Mouse (Mus musculus): ENCODE measurements around the gene Polr2j. TPM values are rescaled to one million over a fixed set of nuclear protein-coding genes. Genes with fewer than 3 reads are reported as not detected.

Polr2j gene
- polyA plus RNA-seq (2014; fragmentation: Nextera tagmentation; extraction: Ambion mirVana), result 253 and 261 TPM in 2 replicates

DNA sequence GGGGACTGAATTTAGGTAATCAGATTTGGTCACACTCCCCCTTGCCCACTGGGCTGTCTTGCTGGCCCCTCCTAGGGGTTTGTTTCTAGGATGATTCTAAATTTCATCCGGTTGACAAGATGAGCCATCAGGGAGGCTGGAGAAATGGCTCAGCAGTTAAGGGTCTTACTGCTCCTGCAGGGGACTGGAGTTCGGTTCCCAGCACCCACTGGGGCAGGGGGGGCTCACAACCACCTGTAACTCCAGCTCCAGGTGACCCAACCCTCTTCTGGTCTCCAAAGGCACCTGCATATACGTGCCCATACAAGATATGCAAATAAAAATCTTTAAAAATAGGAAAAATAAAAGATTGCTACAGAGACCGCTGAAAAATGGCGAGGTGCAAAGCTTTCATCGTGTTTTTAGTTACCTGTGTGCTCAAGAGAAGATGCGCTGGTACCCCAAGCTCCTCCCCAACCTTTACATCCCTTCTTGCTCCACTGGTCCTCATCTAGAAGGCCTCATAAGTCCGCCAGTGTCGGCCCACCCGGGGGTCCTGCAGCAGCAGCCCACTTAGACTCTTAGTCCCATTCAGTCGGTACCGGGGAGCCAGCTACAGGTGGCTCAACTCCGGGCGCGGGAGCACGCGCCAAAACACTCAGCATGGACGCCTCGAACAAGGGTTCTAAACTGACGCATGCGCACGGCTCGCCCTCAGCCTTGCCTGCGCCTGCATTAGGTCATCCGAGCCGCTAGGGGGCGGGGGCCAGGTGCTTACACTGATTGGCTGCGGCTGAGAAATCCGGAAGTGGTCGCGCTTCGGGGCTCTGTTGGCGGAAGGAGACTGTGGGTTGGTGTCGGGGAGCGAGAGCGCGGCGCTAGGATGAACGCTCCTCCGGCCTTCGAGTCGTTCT, at the start of gene Polr2j:
Gene Polr2j, plus strand, starts transcription at position 741 of the 893 bp plus-strand sequence.
- H3K9me3 ChIP-seq (ENCODE audit: control insufficient read depth, low read length), result no peaks in the 10 kb centered on the region
- H3K4me2 ChIP-seq, result peak within 1 kb of the TSS; percentile 98
- H3K4me1 ChIP-seq (replicated peaks; ENCODE audit: control insufficient read depth, insufficient read depth, low read length), result peaks cover 10% of the 10 kb centered on the region
- peak within 1 kb of the TSS; percentile 69 for H3K9ac ChIP-seq (ENCODE audit: low read depth, low read length)
- peak; percentile 96 for ATAC-seq (replicated peaks; ENCODE audit: low FRiP score)
- no peak within 1 kb of the TSS for H3K27ac ChIP-seq (ENCODE audit: low read depth, low read length)
- no peaks in the 10 kb centered on the region for H3K27me3 ChIP-seq (replicated peaks; ENCODE audit: control insufficient read depth, insufficient read depth, low read length)
- peak; percentile 98 for DNase-seq (ENCODE audit: low spot score)
- peak within 1 kb of the TSS; percentile 83 for H3K4me3 ChIP-seq (ENCODE audit: low read depth, low read length)
- 3% methylated on average over 42 of the region's 42 CpGs for WGBS
- peaks cover 7% of the 10 kb centered on the region for H3K36me3 ChIP-seq (ENCODE audit: control insufficient read depth, insufficient read depth, low read length)

DNA sequence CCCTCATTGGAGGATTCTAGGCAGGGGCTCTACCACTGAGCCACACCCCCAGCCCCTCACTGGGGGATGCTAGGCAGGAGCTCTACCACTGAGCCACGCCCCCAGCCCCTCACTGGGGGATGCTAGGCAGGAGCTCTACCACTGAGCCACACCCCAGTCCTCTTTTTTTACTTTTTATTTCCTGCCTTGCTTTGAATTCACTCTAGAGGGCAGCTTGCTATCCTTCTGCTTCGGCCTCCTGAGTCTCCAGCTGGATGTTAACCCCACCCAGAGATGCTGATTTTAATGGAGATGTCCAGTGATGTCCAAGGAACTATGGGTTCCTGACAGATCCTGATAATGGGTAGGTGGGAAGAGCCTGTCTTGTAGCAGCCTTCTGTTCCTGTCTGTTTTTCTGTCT, 47.0 kb upstream of the Polr2j start:
- H3K36me3 ChIP-seq (ENCODE audit: control insufficient read depth, insufficient read depth, low read length), result no peaks in the 10 kb centered on the region
- H3K4me1 ChIP-seq (replicated peaks; ENCODE audit: control insufficient read depth, insufficient read depth, low read length), result no peaks in the 10 kb centered on the region
- H3K27ac ChIP-seq (ENCODE audit: low read depth, low read length), result no peak overlapping the region
- H3K4me3 ChIP-seq (ENCODE audit: low read depth, low read length), result no peak overlapping the region
- DNase-seq (ENCODE audit: low spot score) (no peak), ATAC-seq (replicated peaks; ENCODE audit: low FRiP score) (no peak)
- whole genome bisulfite sequencing, result 85% methylated on average over 2 of the region's 2 CpGs
- H3K27me3 ChIP-seq (replicated peaks; ENCODE audit: control insufficient read depth, insufficient read depth, low read length), result peaks cover 2% of the 10 kb centered on the region; the same call in 1 of the 2 replicates
- H3K9me3 ChIP-seq (ENCODE audit: control insufficient read depth, low read length), result no peaks in the 10 kb centered on the region
- H3K4me2 ChIP-seq, result no peak overlapping the region
- H3K9ac ChIP-seq (ENCODE audit: low read depth, low read length), result no peak overlapping the region

DNA sequence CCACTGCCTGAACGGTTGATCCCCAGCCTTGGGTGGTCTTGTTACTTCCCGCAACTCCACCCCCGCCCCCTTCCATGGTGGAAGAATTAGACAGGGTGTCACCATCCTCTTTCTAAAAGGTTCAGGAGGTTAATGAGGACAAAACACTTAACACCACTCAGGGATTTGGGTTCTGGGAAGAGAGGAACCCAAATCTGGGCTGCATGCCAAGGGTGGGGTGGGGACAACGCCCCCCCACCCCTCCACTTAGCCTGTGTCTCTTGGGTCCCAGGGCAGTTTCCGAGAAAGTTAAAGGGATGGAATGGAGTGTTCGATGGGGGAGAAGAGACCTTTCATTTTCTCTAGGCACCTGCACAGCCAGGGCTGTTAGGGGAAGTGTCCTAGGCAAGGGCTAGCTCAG, 43.4 kb upstream of the Polr2j start:
- H3K27me3 ChIP-seq (replicated peaks; ENCODE audit: control insufficient read depth, insufficient read depth, low read length), result peaks cover 5% of the 10 kb centered on the region; the same call in 1 of the 2 replicates
- H3K27ac ChIP-seq (ENCODE audit: low read depth, low read length), result no peak overlapping the region
- no peak overlapping the region for H3K4me3 ChIP-seq (ENCODE audit: low read depth, low read length)
- DNase-seq (ENCODE audit: low spot score) (no peak), ATAC-seq (replicated peaks; ENCODE audit: low FRiP score) (no peak)
- no peak overlapping the region for H3K4me2 ChIP-seq
- no peaks in the 10 kb centered on the region for H3K36me3 ChIP-seq (ENCODE audit: control insufficient read depth, insufficient read depth, low read length)
- H3K9ac ChIP-seq (ENCODE audit: low read depth, low read length), result no peak overlapping the region
- WGBS, result 63% methylated on average over 6 of the region's 6 CpGs
- H3K9me3 ChIP-seq (ENCODE audit: control insufficient read depth, low read length), result no peaks in the 10 kb centered on the region
- H3K4me1 ChIP-seq (replicated peaks; ENCODE audit: control insufficient read depth, insufficient read depth, low read length), result no peaks in the 10 kb centered on the region

DNA sequence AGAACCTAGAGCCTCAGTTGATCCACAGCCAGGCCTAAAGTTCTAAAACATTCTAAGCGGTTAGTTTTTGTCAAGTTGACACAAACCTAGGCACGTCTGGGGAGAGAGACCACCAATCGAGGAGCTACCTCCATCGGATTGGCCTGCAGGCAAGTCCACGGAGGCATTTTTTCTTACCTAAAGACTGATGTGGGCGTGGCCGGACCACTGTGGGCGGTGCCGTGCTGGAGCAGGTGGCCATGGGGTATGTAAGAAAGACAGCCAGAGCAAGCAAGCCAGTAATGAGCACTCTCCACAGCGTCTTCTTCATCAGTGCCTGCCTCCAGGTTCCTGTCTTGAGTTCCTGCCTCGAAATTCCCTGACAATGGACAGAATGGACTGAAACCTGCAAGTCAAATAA, 42.9 kb upstream of the Polr2j start:
- no peaks in the 10 kb centered on the region for H3K4me1 ChIP-seq (replicated peaks; ENCODE audit: control insufficient read depth, insufficient read depth, low read length)
- H3K4me3 ChIP-seq (ENCODE audit: low read depth, low read length), result no peak overlapping the region
- DNase-seq (ENCODE audit: low spot score) (no peak), ATAC-seq (replicated peaks; ENCODE audit: low FRiP score) (no peak)
- no peak overlapping the region for H3K27ac ChIP-seq (ENCODE audit: low read depth, low read length)
- peaks cover 5% of the 10 kb centered on the region; the same call in 1 of the 2 replicates for H3K27me3 ChIP-seq (replicated peaks; ENCODE audit: control insufficient read depth, insufficient read depth, low read length)
- H3K4me2 ChIP-seq, result no peak overlapping the region
- H3K9me3 ChIP-seq (ENCODE audit: control insufficient read depth, low read length), result no peaks in the 10 kb centered on the region
- WGBS, result 58% methylated on average over 11 of the region's 11 CpGs
- no peak overlapping the region for H3K9ac ChIP-seq (ENCODE audit: low read depth, low read length)
- no peaks in the 10 kb centered on the region for H3K36me3 ChIP-seq (ENCODE audit: control insufficient read depth, insufficient read depth, low read length)

DNA sequence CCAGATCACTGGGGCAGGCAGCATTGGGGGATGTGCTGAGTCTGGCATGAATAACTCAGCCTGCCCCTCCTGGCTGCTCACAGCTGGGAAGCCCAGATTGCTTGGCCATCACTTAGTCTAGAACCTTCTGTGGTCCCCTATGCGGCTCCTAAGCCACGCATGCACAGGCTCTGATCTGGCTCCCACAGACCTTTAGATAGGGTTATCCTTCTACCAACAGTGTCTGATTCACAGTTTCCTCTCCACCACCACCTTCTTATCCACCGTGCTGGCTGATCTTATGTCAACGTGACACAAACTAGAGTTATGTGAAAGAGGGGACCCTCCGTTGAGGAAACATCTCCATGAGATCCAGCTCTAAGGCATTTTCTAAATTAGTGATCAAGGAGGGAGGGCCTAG, 41.4 kb upstream of the Polr2j start:
- Histone ChIP-seq H3K4me1 (replicated peaks; ENCODE audit: control insufficient read depth, insufficient read depth, low read length) (no peaks in the 10 kb centered on the region), H3K9me3 (ENCODE audit: control insufficient read depth, low read length) (no peaks in the 10 kb centered on the region), H3K4me2 (no peak overlapping the region), H3K4me3 (ENCODE audit: low read depth, low read length) (no peak overlapping the region), H3K27ac (ENCODE audit: low read depth, low read length) (no peak overlapping the region), H3K27me3 (replicated peaks; ENCODE audit: control insufficient read depth, insufficient read depth, low read length) (peaks cover 5% of the 10 kb centered on the region; the same call in 1 of the 2 replicates), H3K36me3 (ENCODE audit: control insufficient read depth, insufficient read depth, low read length) (no peaks in the 10 kb centered on the region), H3K9ac (ENCODE audit: low read depth, low read length) (no peak overlapping the region)
- no peak for DNase-seq (ENCODE audit: low spot score)
- no peak for ATAC-seq (replicated peaks; ENCODE audit: low FRiP score)
- WGBS, result 47% methylated on average over 5 of the region's 5 CpGs

DNA sequence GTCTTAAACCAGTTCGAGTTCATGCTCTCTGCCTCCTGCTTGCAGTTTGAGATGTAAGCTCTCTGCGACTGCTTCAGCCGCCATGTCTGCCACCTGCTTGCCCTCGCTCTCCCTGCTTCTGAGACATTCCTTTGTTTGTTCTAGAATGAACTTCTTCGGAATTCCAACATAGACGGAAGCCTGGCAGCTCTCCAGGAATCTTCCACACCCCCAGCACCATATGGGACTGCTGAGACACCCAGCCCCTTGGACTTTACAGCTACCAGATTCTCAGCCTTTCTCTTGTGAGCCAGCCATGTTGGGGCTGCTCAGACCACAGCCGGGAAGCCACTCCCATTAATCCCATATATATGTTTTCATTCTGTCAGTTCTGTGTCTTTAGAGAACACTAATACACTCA, 40.1 kb upstream of the Polr2j start:
- DNase-seq (ENCODE audit: low spot score) (no peak), ATAC-seq (replicated peaks; ENCODE audit: low FRiP score) (no peak)
- 58% methylated on average over 7 of the region's 7 CpGs for WGBS
- H3K36me3 ChIP-seq (ENCODE audit: control insufficient read depth, insufficient read depth, low read length), result no peaks in the 10 kb centered on the region
- peaks cover 3% of the 10 kb centered on the region; the same call in 1 of the 2 replicates for H3K27me3 ChIP-seq (replicated peaks; ENCODE audit: control insufficient read depth, insufficient read depth, low read length)
- H3K9ac ChIP-seq (ENCODE audit: low read depth, low read length), result no peak overlapping the region
- no peaks in the 10 kb centered on the region for H3K4me1 ChIP-seq (replicated peaks; ENCODE audit: control insufficient read depth, insufficient read depth, low read length)
- H3K9me3 ChIP-seq (ENCODE audit: control insufficient read depth, low read length), result no peaks in the 10 kb centered on the region
- H3K4me3 ChIP-seq (ENCODE audit: low read depth, low read length), result no peak overlapping the region
- H3K27ac ChIP-seq (ENCODE audit: low read depth, low read length), result no peak overlapping the region
- H3K4me2 ChIP-seq, result no peak overlapping the region

DNA sequence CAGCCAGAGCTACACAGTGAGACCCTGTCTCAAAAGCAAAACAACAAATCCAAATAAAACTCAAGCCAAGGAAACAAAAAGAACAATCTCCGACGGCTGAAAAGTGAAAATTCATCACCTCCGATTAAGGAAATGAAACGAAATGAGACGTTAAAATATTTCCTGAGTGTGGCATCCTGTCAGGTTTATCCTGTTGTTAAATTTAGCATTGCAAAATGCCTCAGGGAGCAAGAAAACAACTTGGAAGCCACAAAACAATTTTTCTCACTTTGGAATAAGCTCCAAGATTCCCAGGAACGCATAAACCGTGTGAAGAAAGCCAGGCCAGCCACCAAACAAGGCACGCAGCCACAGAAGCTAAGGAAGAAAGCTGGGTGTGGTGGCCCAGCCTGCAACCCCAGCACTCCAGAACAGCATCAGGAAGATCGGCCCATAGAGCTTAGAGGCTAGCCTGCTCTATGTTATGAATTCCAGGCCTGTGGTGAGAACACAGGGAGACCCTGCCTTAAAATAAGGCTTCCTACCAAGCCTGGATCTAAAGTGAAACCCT, 39.4 kb upstream of the Polr2j start:
- DNase-seq (ENCODE audit: low spot score), result no peak
- no peak for ATAC-seq (replicated peaks; ENCODE audit: low FRiP score)
- H3K36me3 ChIP-seq (ENCODE audit: control insufficient read depth, insufficient read depth, low read length), result no peaks in the 10 kb centered on the region
- H3K4me3 ChIP-seq (ENCODE audit: low read depth, low read length), result no peak overlapping the region
- no peak overlapping the region for H3K27ac ChIP-seq (ENCODE audit: low read depth, low read length)
- H3K4me2 ChIP-seq, result no peak overlapping the region
- peaks cover 3% of the 10 kb centered on the region; the same call in 1 of the 2 replicates for H3K27me3 ChIP-seq (replicated peaks; ENCODE audit: control insufficient read depth, insufficient read depth, low read length)
- no peaks in the 10 kb centered on the region for H3K9me3 ChIP-seq (ENCODE audit: control insufficient read depth, low read length)
- no peak overlapping the region for H3K9ac ChIP-seq (ENCODE audit: low read depth, low read length)
- no peaks in the 10 kb centered on the region for H3K4me1 ChIP-seq (replicated peaks; ENCODE audit: control insufficient read depth, insufficient read depth, low read length)
- WGBS, result 77% methylated on average over 9 of the region's 9 CpGs

DNA sequence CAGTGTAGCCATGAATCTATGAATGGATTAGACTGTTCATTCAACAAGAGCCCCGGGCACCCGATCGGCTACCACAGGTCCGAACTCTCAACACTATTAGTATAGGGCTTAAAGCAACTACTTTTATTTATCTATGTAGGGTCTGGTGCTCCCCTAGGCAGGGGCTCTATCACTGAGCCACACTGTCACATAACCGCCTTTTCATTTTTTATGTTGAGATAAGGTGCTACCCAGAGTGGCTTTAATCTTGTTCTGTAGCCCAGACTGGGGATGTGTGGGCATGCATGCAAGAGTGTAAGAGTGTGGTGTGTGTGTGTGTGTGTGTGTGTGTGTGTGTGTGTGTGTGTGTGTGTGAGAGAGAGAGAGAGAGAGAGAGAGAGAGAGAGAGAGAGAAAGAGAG, 38.3 kb upstream of the Polr2j start:
- Histone ChIP-seq H3K36me3 (ENCODE audit: control insufficient read depth, insufficient read depth, low read length) (no peaks in the 10 kb centered on the region), H3K4me1 (replicated peaks; ENCODE audit: control insufficient read depth, insufficient read depth, low read length) (no peaks in the 10 kb centered on the region), H3K4me2 (no peak overlapping the region), H3K27me3 (replicated peaks; ENCODE audit: control insufficient read depth, insufficient read depth, low read length) (peaks cover 3% of the 10 kb centered on the region; the same call in 1 of the 2 replicates), H3K9ac (ENCODE audit: low read depth, low read length) (no peak overlapping the region), H3K9me3 (ENCODE audit: control insufficient read depth, low read length) (no peaks in the 10 kb centered on the region), H3K27ac (ENCODE audit: low read depth, low read length) (no peak overlapping the region), H3K4me3 (ENCODE audit: low read depth, low read length) (no peak overlapping the region)
- WGBS, result 82% methylated on average over 5 of the region's 5 CpGs
- ATAC-seq (replicated peaks; ENCODE audit: low FRiP score) (no peak), DNase-seq (ENCODE audit: low spot score) (no peak)

Measured in liver, embryonic 11.5 days (tissue).